Mouse (Mus musculus) embryonic facial prominence, embryonic 10.5 days (tissue): ENCODE results near the gene Hnrnpf. TPM values are rescaled to one million over a fixed set of nuclear protein-coding genes. Genes with fewer than 3 reads are reported as not detected.

Source experiments
- microRNA-seq: library from miRNA; unstranded; fragments of <30 nt; microRNA quantifications from one replicate; pipeline ENCODE4, GENCODE M21; 2017
- polyA plus RNA-seq: library from polyadenylated mRNA; unstranded; fragments of >200 nt; fragmentation: Nextera tagmentation; extraction: Ambion mirVana; gene quantifications from 2 replicates; pipeline ENCODE4 v1.2.1, GENCODE M21; 2016

The Hnrnpf gene
- polyA plus RNA-seq, 1 experiment from 2014 or later: 878 TPM

Small RNA genes within 50 kb of the gene (microRNA-seq; reads per million reads assigned to microRNA genes)
- gene Gm25535: not detected

Other genes with a start within 250 kb of the Hnrnpf start
- gene Zfp637, start 59.1 kb upstream of the Hnrnpf start, polyA plus RNA-seq: 115 and 127 TPM in 2 replicates
- gene Zfp239, start 38.2 kb upstream of the Hnrnpf start, polyA plus RNA-seq: 13.1 and 13.6 TPM in 2 replicates
- gene Fxyd4, start 37.4 kb downstream of the Hnrnpf start, polyA plus RNA-seq: 2.5 and 3.8 TPM in 2 replicates
- gene Rasgef1a, start 111.1 kb downstream of the Hnrnpf start, polyA plus RNA-seq: 0.06 and 0.13 TPM in 2 replicates
- 6.6 TPM in 2 replicates for gene Csgalnact2, start 238.8 kb downstream of the Hnrnpf start, polyA plus RNA-seq